Mouse (Mus musculus) small intestine, adult 2 months (tissue): ENCODE results near the gene Igfl3. TPM values are rescaled to one million over a fixed set of nuclear protein-coding genes. Genes with fewer than 3 reads are reported as not detected.

Source experiments
- H3K27ac ChIP-seq: fragments of 200-500 bp; 2 replicates; pipeline ENCODE4 v1.5.1; 2012; ENCODE audit warnings: low read depth, low read length, control low read depth, inconsistent platforms; ENCODE audit not compliant: insufficient read depth
- H3K27me3 ChIP-seq: fragments of 200-500 bp; 2 replicates; pipeline ENCODE4 v1.6.1; 2012; ENCODE audit warnings: mild to moderate bottlenecking, moderate library complexity, low read length, inconsistent platforms; ENCODE audit not compliant: control insufficient read depth, insufficient read depth
- H3K36me3 ChIP-seq: fragments of 200-500 bp; 2 replicates; pipeline ENCODE4 v1.6.1; 2012; ENCODE audit warnings: mild to moderate bottlenecking, low read length, control low read depth, inconsistent platforms; ENCODE audit not compliant: control insufficient read depth, insufficient read depth
- H3K4me1 ChIP-seq: fragments of 200-500 bp; 2 replicates; pipeline ENCODE4 v1.6.1; 2012; ENCODE audit warnings: low read length, inconsistent platforms, mixed read lengths; ENCODE audit not compliant: control insufficient read depth, insufficient read depth, insufficient read length
- H3K4me3 ChIP-seq: fragments of 200-500 bp; 2 replicates; pipeline ENCODE4 v1.5.1; 2012; ENCODE audit warnings: low read depth, mild to moderate bottlenecking, control low read depth, inconsistent platforms, low read length, moderate library complexity
- CTCF ChIP-seq: fragments of 200-500 bp; IDR thresholded peaks from 2 replicates; pipeline ENCODE4 v1.5.1; 2012; ENCODE audit warnings: low read depth, mild to moderate bottlenecking, control low read depth, inconsistent platforms, low read length, moderate library complexity, mixed read lengths; ENCODE audit not compliant: insufficient replicate concordance, insufficient read length; ENCODE audit errors: extremely low read depth
- POLR2A ChIP-seq: fragments of 200-500 bp; IDR thresholded peaks from 2 replicates; pipeline ENCODE4 v1.6.1; 2012; ENCODE audit warnings: low read depth, mild to moderate bottlenecking, control low read depth, inconsistent platforms, low read length, moderate library complexity
- WGBS: fragments of 180-500 bp; shearing (Covaris S2); methylation state at CpG from one replicate; pipeline ENCODE4 v1.1.7; 2018; 5-methylcytosine and 5-hydroxymethylcytosine counted together
- polyA plus RNA-seq: library from polyadenylated mRNA; depleted of rRNA; stranded (reverse); fragments of >200 nt; gene quantifications from 2 replicates; pipeline ENCODE4 v1.2.3, GENCODE M21; 2012; rRNA removed

The Igfl3 gene
- not detected in 2 replicates for polyA plus RNA-seq

- no peak for TF ChIP-seq CTCF
- TF ChIP-seq POLR2A: no peak
These were observed at the start of gene Igfl3 for GRCm38 (mm10) chr7:18176194-18176593. Gene Igfl3, plus strand, starts transcription at chr7:18176494.

DNA sequence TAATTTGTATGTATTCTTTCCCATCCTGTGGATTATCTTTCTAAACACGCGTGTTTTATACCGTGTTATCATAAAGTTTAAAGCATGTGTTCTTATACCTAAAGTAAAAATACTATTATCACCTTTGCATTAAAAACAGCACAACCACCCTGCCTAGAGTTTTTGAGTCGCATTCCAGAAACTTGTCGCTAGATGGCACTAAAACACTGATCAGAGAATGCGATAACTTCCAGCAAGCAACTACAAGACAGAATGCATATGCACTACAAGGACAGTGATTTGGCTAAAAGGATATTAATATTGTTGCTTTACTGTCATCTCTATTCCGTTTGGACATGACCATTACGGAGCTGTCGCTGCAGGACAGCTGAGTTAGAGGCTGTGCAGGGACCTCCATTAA, 34.6 kb downstream of the Igfl3 start:
- 10% methylated on average over 9 of the region's 9 CpGs for whole genome bisulfite sequencing
- H3K27me3 ChIP-seq: no peaks in the 10 kb centered on the region
- H3K4me1 ChIP-seq: no peaks in the 10 kb centered on the region
- no peak overlapping the region for H3K27ac ChIP-seq
- no peak for TF ChIP-seq POLR2A
- TF ChIP-seq CTCF: no peak; the same call in 1 of the 2 replicates
- no peaks in the 10 kb centered on the region for H3K36me3 ChIP-seq
- H3K4me3 ChIP-seq: no peak overlapping the region

More at GRCm38 (mm10) chr7:18176194-18176593, at the start of gene Igfl3:
- H3K27ac ChIP-seq: no peak within 1 kb of the TSS
- no peaks in the 10 kb centered on the region for H3K27me3 ChIP-seq
- no peak within 1 kb of the TSS for H3K4me3 ChIP-seq
- H3K36me3 ChIP-seq: no peaks in the 10 kb centered on the region
- no peaks in the 10 kb centered on the region for H3K4me1 ChIP-seq

- Histone ChIP-seq H3K27me3 (no peaks in the 10 kb centered on the region), H3K4me3 (no peak overlapping the region), H3K4me1 (no peaks in the 10 kb centered on the region), H3K27ac (no peak overlapping the region), H3K36me3 (no peaks in the 10 kb centered on the region)
- WGBS: 29% methylated on average over 1 of the region's 1 CpGs
- TF ChIP-seq POLR2A: no peak
These were observed 38.4 kb downstream of the Igfl3 start for GRCm38 (mm10) chr7:18214699-18215098.

Other genes with a start within 250 kb of the Igfl3 start
- not detected in 2 replicates for gene Ceacam11, start 204.4 kb upstream of the Igfl3 start, polyA plus RNA-seq
- not detected in 2 replicates for gene Ceacam13, start 166.6 kb upstream of the Igfl3 start, polyA plus RNA-seq
- not detected in 2 replicates for gene Ceacam12, start 110.6 kb upstream of the Igfl3 start, polyA plus RNA-seq
- gene Mill1, start 68.9 kb downstream of the Igfl3 start, polyA plus RNA-seq: 0.05 TPM in 1 of 2 replicates, not detected in the other
- 0.74 TPM in 1 of 2 replicates, not detected in the other for gene Psg18, start 178.5 kb downstream of the Igfl3 start, polyA plus RNA-seq